Mouse (Mus musculus): ENCODE data around the gene Pcgf1.

The Pcgf1 gene

GRCm38 (mm10) chr6:83077630-83078323 lies at the start of gene Pcgf1:
Gene Pcgf1, plus strand, starts transcription at chr6:83077869.
- peak; percentile 69 for DNase-seq (ENCODE audit: low read depth, low spot score)

GRCm38 (mm10) chr6:83029777-83030176 lies 47.9 kb upstream of the Pcgf1 start:
- no peak for DNase-seq (ENCODE audit: low read depth, low spot score)

- DNase-seq (ENCODE audit: low read depth, low spot score) = no peak
These were observed 46.6 kb upstream of the Pcgf1 start for GRCm38 (mm10) chr6:83031111-83031510.

GRCm38 (mm10) chr6:83031921-83032590 lies 45.6 kb upstream of the Pcgf1 start:
- DNase-seq (ENCODE audit: low read depth, low spot score) = no peak

GRCm38 (mm10) chr6:83032769-83033191 lies 44.9 kb upstream of the Pcgf1 start:
- DNase-seq (ENCODE audit: low read depth, low spot score) = peak; percentile 63

GRCm38 (mm10) chr6:83033249-83034185 lies 44.2 kb upstream of the Pcgf1 start, which contains the start of the genes Dok1 and Loxl3:
Gene Dok1, minus strand, starts transcription at chr6:83033471.
Gene Loxl3, plus strand, starts transcription at chr6:83034173.
- peak; percentile 94 for DNase-seq (ENCODE audit: low read depth, low spot score)

GRCm38 (mm10) chr6:83034463-83035055 lies 43.1 kb upstream of the Pcgf1 start:
- DNase-seq (ENCODE audit: low read depth, low spot score) = peak; percentile 45

- no peak for DNase-seq (ENCODE audit: low read depth, low spot score)
These were observed 40.5 kb upstream of the Pcgf1 start for GRCm38 (mm10) chr6:83037188-83037587.

- DNase-seq (ENCODE audit: low read depth, low spot score) = no peak
These were observed 39.1 kb upstream of the Pcgf1 start for GRCm38 (mm10) chr6:83038496-83039012.

GRCm38 (mm10) chr6:83040601-83041000 lies 37.1 kb upstream of the Pcgf1 start:
- DNase-seq (ENCODE audit: low read depth, low spot score) = no peak

- no peak for DNase-seq (ENCODE audit: low read depth, low spot score)
These were observed 34.1 kb upstream of the Pcgf1 start for GRCm38 (mm10) chr6:83043561-83043960.

GRCm38 (mm10) chr6:83043993-83044392 lies 33.7 kb upstream of the Pcgf1 start:
- DNase-seq (ENCODE audit: low read depth, low spot score) = no peak

GRCm38 (mm10) chr6:83044742-83045141 lies 32.9 kb upstream of the Pcgf1 start:
- peak; percentile 73 for DNase-seq (ENCODE audit: low read depth, low spot score)

- no peak for DNase-seq (ENCODE audit: low read depth, low spot score)
These were observed 28.3 kb upstream of the Pcgf1 start for GRCm38 (mm10) chr6:83049367-83049766.

GRCm38 (mm10) chr6:83053136-83053960 lies 24.3 kb upstream of the Pcgf1 start:
- DNase-seq (ENCODE audit: low read depth, low spot score) = peak; percentile 82

- DNase-seq (ENCODE audit: low read depth, low spot score) = peak; percentile 99
These were observed 23.4 kb upstream of the Pcgf1 start, which contains the start of gene Aup1 for GRCm38 (mm10) chr6:83054074-83054851. Gene Aup1, plus strand, starts transcription at chr6:83054521.

GRCm38 (mm10) chr6:83054871-83055431 lies 22.7 kb upstream of the Pcgf1 start, which contains the start of gene Htra2:
Gene Htra2, minus strand, starts transcription at chr6:83055273.
- DNase-seq (ENCODE audit: low read depth, low spot score) = no peak

GRCm38 (mm10) chr6:83057790-83058189 lies 19.9 kb upstream of the Pcgf1 start, which contains the start of gene Dqx1:
Gene Dqx1, plus strand, starts transcription at chr6:83057844.
- peak; percentile 43 for DNase-seq (ENCODE audit: low read depth, low spot score)

- no peak for DNase-seq (ENCODE audit: low read depth, low spot score)
These were observed 18.9 kb upstream of the Pcgf1 start for GRCm38 (mm10) chr6:83058725-83059124.

Measured in 3T3-L1 (cell line).